Mouse (Mus musculus): Measurements from ENCODE around the gene Sectm1a. TPM values are rescaled to one million over a fixed set of nuclear protein-coding genes. Genes with fewer than 3 reads are reported as not detected.

Sectm1a gene
- not detected in 2 replicates for polyA plus RNA-seq (2012; ENCODE audit: low replicate concordance)

DNA sequence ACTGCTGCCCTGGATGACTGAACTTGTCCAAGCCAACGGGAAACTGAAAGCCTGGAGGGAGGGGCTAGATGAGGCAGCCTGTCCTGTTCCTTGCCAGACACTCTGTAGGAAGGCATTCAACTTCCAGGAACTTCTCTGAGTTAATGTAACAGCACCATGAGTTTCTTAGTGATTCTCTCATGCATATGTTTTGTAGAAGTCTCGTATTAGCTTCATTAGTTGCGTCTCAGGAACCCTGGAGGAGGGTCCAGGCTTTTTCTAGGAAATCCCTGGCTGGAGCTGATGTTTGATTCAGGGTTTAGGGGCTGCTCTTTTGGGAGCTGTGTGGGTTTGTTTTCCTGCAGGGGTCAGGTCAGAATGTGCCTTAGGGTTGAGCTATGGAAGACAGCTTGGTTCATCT, at the start of gene Sectm1a:
TSS of gene Sectm1a (minus strand) at position 101 of the 400 bp plus-strand sequence.

GRCm38 (mm10) chr11:121118577-121118976, 37.6 kb upstream of the Sectm1a start, which contains the start of gene Tex19.2:
Tex19.2 (minus strand) TSS chr11:121118677.

DNA sequence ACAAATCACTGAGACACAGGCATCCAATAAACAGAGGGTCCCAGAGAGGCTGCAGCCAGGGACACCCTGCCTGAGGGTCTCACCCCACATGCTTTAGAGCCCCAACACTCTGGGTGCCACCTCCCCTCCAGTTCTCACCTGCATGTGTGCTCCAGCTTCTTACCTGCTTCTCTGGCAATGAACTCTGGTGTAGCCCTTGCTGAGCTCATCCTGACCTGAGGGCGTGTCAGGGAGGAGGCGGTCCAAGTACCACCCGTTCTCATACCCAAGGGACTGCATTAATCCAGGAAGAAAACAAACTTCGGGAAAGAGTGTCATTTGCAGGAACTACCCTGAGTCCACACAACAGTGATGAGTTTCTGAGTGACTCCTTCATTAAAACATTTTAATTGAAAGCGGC, 17.6 kb downstream of the Sectm1a start, which contains the start of gene Sectm1b:
TSS of gene Sectm1b (minus strand) at position 191 of the 400 bp plus-strand sequence.

DNA sequence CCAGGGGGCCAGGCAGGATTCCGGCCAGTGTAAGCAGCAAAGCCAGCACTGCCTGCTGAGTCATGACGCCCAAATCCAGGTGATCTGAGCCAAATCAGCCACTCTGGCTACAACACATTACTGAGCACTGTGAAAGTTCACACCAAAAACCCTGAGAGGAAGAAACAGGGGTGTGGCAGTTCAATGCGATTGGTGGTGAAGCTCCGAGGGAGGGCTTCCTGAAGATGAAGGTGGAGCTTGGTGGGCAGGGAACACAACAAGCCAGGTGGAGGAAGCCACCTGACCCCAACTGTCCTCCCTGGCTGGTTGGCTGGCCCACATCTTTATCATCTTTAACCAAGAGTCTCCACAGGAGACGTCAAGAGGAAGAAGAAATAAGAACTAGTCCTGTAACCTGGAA, 41.7 kb downstream of the Sectm1a start, which contains the start of gene Cd7:
TSS of gene Cd7 (minus strand) at position 117 of the 400 bp plus-strand sequence.

Other genes with a start within 250 kb of the Sectm1a start
- gene Ccdc57, start 148.3 kb downstream of the Sectm1a start, polyA plus RNA-seq (2012; ENCODE audit: low replicate concordance), result 2.0 and 2.1 TPM in 2 replicates
- gene Slc16a3, start 132.7 kb downstream of the Sectm1a start, polyA plus RNA-seq (2012; ENCODE audit: low replicate concordance), result 10.6 and 15.1 TPM in 2 replicates
- gene Csnk1d, start 89.9 kb downstream of the Sectm1a start, polyA plus RNA-seq (2012; ENCODE audit: low replicate concordance), result 102 and 115 TPM in 2 replicates
- gene Cd7, start 41.8 kb downstream of the Sectm1a start, polyA plus RNA-seq (2012; ENCODE audit: low replicate concordance), result 3.7 and 14.9 TPM in 2 replicates
- not detected in 2 replicates for gene Sectm1b, start 17.7 kb downstream of the Sectm1a start, polyA plus RNA-seq (2012; ENCODE audit: low replicate concordance)
- not detected in 2 replicates for gene Tex19.2, start 37.5 kb upstream of the Sectm1a start, polyA plus RNA-seq (2012; ENCODE audit: low replicate concordance)
- not detected in 2 replicates for gene Tex19.1, start 64.9 kb upstream of the Sectm1a start, polyA plus RNA-seq (2012; ENCODE audit: low replicate concordance)
- not detected in 2 replicates for gene Uts2r, start 79.1 kb upstream of the Sectm1a start, polyA plus RNA-seq (2012; ENCODE audit: low replicate concordance)
- gene Hexdc, start 123.2 kb upstream of the Sectm1a start, polyA plus RNA-seq (2012; ENCODE audit: low replicate concordance), result 7.4 and 12.8 TPM in 2 replicates
- gene Ogfod3, start 123.5 kb upstream of the Sectm1a start, polyA plus RNA-seq (2012; ENCODE audit: low replicate concordance), result 4.3 and 9.0 TPM in 2 replicates
- 10.0 and 19.4 TPM in 2 replicates for gene Cybc1, start 148.1 kb upstream of the Sectm1a start, polyA plus RNA-seq (2012; ENCODE audit: low replicate concordance)
- 6.8 and 16.3 TPM in 2 replicates for gene Narf, start 156.0 kb upstream of the Sectm1a start, polyA plus RNA-seq (2012; ENCODE audit: low replicate concordance)
- 39.0 and 51.3 TPM in 2 replicates for gene Foxk2, start 178.8 kb upstream of the Sectm1a start, polyA plus RNA-seq (2012; ENCODE audit: low replicate concordance)

Data from leukemia stem cell, adult 10-12 weeks (primary cell).